Mouse (Mus musculus): ENCODE measurements around the gene Ccdc134. TPM values are rescaled to one million over a fixed set of nuclear protein-coding genes. Genes with fewer than 3 reads are reported as not detected.

The Ccdc134 gene
- 28.8 and 31.7 TPM in 2 replicates for total RNA-seq (2012; rRNA removed)

DNA sequence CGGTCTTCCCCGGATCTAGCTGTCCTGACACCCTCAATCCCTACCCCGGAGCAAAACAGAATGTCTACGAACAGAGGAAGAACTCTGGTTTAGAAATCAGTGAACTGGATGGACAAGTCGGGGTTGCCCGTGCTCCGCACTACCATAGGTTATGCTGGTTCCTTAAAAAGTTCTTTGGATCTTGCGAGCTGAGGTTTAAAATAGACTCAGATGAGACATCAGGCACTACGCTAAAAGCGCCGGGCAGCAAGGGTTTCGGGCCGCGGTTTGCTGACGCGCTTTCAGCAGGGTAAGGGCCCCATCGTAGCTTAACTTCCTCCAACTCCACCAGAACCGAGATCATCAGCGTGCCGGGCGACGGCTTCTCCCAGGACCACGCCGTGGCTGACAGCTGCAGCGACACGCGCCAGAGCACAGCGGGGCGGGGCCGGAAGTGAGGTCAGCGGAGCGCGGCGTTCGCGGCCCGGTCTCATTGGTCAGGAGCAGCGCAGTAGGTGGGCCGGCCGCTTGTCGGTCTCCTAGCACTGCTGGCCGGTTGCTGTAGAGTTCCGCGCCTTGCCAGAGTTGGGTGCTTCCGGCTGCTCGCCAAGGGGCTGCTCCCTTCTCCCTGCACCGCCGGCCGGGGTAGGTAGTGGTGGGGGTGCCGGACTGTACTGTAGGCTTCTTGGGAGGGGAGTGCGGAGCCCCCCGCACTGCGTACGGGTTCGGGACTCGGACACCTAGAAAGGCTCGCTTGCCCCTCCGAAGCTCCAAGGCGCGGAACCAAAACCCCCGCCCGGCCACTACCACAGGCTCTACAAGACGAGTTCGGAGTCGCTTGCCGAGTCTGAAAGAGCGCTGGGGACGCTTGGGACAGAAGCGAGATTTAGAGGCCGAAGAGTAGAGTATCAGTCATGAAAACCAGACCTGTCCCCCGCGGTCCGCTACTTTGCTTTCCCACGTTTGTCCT is at the start of gene Ccdc134:
TSS of gene Ccdc134 (plus strand) at position 497 of the 949 bp plus-strand sequence.
- Histone ChIP-seq H3K4me1 (ENCODE audit: control insufficient read depth in 2 of 2, insufficient read depth in 2 of 2, low read length in 2 of 2, poor library complexity in 1 of 2) (no peaks in the 10 kb centered on the region; a peak in 1 of 4 replicates), H3K9ac (ENCODE audit: insufficient read depth, low read depth, low read length, poor library complexity, severe bottlenecking) (peak within 1 kb of the TSS; percentile 76), H3K36me3 (ENCODE audit: control insufficient read depth, insufficient read depth, low read length, poor library complexity, severe bottlenecking) (peaks cover 6% of the 10 kb centered on the region; the same call in 1 of the 2 replicates), H3K4me3 (ENCODE audit: insufficient read depth in 1 of 2, low read depth in 1 of 2, low read length in 2 of 2, poor library complexity in 1 of 2, severe bottlenecking in 1 of 2) (peak within 1 kb of the TSS; percentile 76 to 97), H3K27ac (ENCODE audit: insufficient read depth, low read depth, low read length, poor library complexity, severe bottlenecking) (no peak within 1 kb of the TSS), H3K9me3 (ENCODE audit: control insufficient read depth, insufficient read depth, low read depth, low read length) (no peaks in the 10 kb centered on the region)
- TF ChIP-seq HCFC1 (IDR thresholded peaks at IDR 0.05; ENCODE audit: borderline replicate concordance, insufficient read depth, low read length) (peak; percentile 22; the same call in 1 of the 2 replicates), MAFK (IDR thresholded peaks at IDR 0.05; ENCODE audit: insufficient read depth, low read depth, low read length) (no peak)
- in situ Hi-C loops (cut with MboI; ENCODE audit: low sequenced_read_pairs in 2 of 2, unreplicated experiment in 2 of 2) = no loop called here
- DNase-seq (ENCODE audit: low read depth, low spot score) = peak; percentile 87

DNA sequence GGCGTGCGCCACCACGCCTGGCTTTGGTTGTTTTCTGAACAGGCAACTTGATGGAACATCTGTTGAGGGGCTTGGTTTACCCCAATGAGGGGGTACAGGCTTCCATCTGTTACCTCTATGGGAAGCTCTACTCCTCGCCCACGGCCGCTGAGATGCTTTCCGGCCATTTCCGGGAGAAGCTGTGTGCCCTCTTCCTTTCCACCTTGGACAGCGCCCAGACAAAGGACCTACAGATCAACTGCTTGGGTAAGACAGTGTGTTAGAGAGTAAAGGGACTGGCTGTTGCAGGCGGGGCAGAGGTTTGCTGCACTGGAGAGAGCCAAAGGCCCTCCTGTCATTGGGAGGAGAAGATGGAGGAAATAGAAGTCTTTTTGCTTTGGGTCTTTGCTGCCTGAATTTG is 47.8 kb upstream of the Ccdc134 start:
- Histone ChIP-seq H3K9me3 (ENCODE audit: control insufficient read depth, insufficient read depth, low read depth, low read length) (no peaks in the 10 kb centered on the region; the same call in 1 of the 2 replicates), H3K4me1 (ENCODE audit: control insufficient read depth in 2 of 2, insufficient read depth in 2 of 2, low read length in 2 of 2, poor library complexity in 1 of 2) (no peaks in the 10 kb centered on the region; a peak in 1 of 4 replicates), H3K4me3 (ENCODE audit: insufficient read depth in 1 of 2, low read depth in 1 of 2, low read length in 2 of 2, poor library complexity in 1 of 2, severe bottlenecking in 1 of 2) (no peak overlapping the region), H3K36me3 (ENCODE audit: control insufficient read depth, insufficient read depth, low read length, poor library complexity, severe bottlenecking) (no peaks in the 10 kb centered on the region), H3K9ac (ENCODE audit: insufficient read depth, low read depth, low read length, poor library complexity, severe bottlenecking) (no peak overlapping the region), H3K27ac (ENCODE audit: insufficient read depth, low read depth, low read length, poor library complexity, severe bottlenecking) (no peak overlapping the region)
- DNase-seq (ENCODE audit: low read depth, low spot score) = peak; percentile 56
- in situ Hi-C loops (cut with MboI; ENCODE audit: low sequenced_read_pairs in 2 of 2, unreplicated experiment in 2 of 2) = no loop called here
- TF ChIP-seq CHD2 (IDR thresholded peaks at IDR 0.05; ENCODE audit: low read depth, low read length) = no peak
- TF ChIP-seq ZC3H11A (IDR thresholded peaks at IDR 0.05; ENCODE audit: borderline replicate concordance, low read depth, low read length) = no peak
- TF ChIP-seq ZNF384 (IDR thresholded peaks at IDR 0.05; ENCODE audit: low read depth, low read length) = no peak
- no peak for TF ChIP-seq MAFK (IDR thresholded peaks at IDR 0.05; ENCODE audit: insufficient read depth, low read depth, low read length)
- no peak for TF ChIP-seq HCFC1 (IDR thresholded peaks at IDR 0.05; ENCODE audit: borderline replicate concordance, insufficient read depth, low read length)

DNA sequence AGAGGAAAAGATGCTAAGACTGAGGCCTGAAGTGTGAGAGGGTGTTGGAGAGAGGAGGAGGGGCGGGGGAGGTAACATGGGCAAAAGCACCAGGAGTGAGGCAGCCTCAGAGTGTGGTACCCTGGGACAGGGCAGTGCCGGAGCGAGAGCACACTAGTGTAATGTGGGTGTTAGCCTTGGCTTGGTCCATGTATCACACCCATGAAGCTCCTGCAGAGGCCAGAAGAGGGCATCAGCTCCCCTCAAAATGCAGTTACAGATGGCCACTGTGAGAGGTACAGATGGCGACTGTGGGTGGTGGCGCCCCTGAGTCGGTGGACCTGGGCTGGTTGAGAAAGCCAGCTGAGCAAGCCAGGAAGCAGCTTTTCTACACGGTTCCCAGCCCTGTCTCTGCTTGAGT is 46.6 kb upstream of the Ccdc134 start:
- Histone ChIP-seq H3K9ac (ENCODE audit: insufficient read depth, low read depth, low read length, poor library complexity, severe bottlenecking) (no peak overlapping the region), H3K27ac (ENCODE audit: insufficient read depth, low read depth, low read length, poor library complexity, severe bottlenecking) (no peak overlapping the region), H3K36me3 (ENCODE audit: control insufficient read depth, insufficient read depth, low read length, poor library complexity, severe bottlenecking) (no peaks in the 10 kb centered on the region), H3K9me3 (ENCODE audit: control insufficient read depth, insufficient read depth, low read depth, low read length) (no peaks in the 10 kb centered on the region; the same call in 1 of the 2 replicates), H3K4me3 (ENCODE audit: insufficient read depth in 1 of 2, low read depth in 1 of 2, low read length in 2 of 2, poor library complexity in 1 of 2, severe bottlenecking in 1 of 2) (no peak overlapping the region), H3K4me1 (ENCODE audit: control insufficient read depth in 2 of 2, insufficient read depth in 2 of 2, low read length in 2 of 2, poor library complexity in 1 of 2) (no peaks in the 10 kb centered on the region; a peak in 1 of 4 replicates)
- in situ Hi-C loops (cut with MboI; ENCODE audit: low sequenced_read_pairs in 2 of 2, unreplicated experiment in 2 of 2) = no loop called here
- no peak for DNase-seq (ENCODE audit: low read depth, low spot score)
- TF ChIP-seq ZC3H11A (IDR thresholded peaks at IDR 0.05; ENCODE audit: borderline replicate concordance, low read depth, low read length) = no peak
- no peak for TF ChIP-seq MAFK (IDR thresholded peaks at IDR 0.05; ENCODE audit: insufficient read depth, low read depth, low read length)
- TF ChIP-seq HCFC1 (IDR thresholded peaks at IDR 0.05; ENCODE audit: borderline replicate concordance, insufficient read depth, low read length) = no peak

DNA sequence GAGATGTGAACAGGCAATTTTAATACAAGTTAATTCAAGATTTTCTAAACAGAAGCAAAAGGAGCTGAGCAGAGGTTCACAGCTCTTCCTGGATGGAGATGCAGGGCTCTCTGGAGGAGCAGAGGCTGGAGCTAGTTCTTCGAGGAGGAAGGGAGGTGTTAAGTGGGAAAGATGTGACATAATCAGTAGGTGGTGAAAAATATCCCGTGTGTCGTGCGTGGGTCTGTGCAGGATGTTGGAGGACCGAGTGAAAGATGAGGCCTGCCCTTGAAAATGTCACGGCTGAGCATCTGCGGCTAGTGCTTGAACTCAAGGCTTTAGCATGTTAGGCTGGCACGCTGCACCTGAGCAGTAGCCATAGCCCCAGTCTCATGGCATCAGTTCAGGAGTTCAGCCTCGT is 42.1 kb upstream of the Ccdc134 start:
- no peaks in the 10 kb centered on the region for H3K36me3 ChIP-seq (ENCODE audit: control insufficient read depth, insufficient read depth, low read length, poor library complexity, severe bottlenecking)
- H3K9ac ChIP-seq (ENCODE audit: insufficient read depth, low read depth, low read length, poor library complexity, severe bottlenecking) = no peak overlapping the region
- in situ Hi-C loops (cut with MboI; ENCODE audit: low sequenced_read_pairs in 2 of 2, unreplicated experiment in 2 of 2) = no loop called here
- H3K9me3 ChIP-seq (ENCODE audit: control insufficient read depth, insufficient read depth, low read depth, low read length) = no peaks in the 10 kb centered on the region; the same call in 1 of the 2 replicates
- H3K27ac ChIP-seq (ENCODE audit: insufficient read depth, low read depth, low read length, poor library complexity, severe bottlenecking) = no peak overlapping the region
- no peaks in the 10 kb centered on the region; a peak in 1 of 4 replicates for H3K4me1 ChIP-seq (ENCODE audit: control insufficient read depth in 2 of 2, insufficient read depth in 2 of 2, low read length in 2 of 2, poor library complexity in 1 of 2)
- H3K4me3 ChIP-seq (ENCODE audit: insufficient read depth in 1 of 2, low read depth in 1 of 2, low read length in 2 of 2, poor library complexity in 1 of 2, severe bottlenecking in 1 of 2) = no peak overlapping the region
- no peak for DNase-seq (ENCODE audit: low read depth, low spot score)
- TF ChIP-seq HCFC1 (IDR thresholded peaks at IDR 0.05; ENCODE audit: borderline replicate concordance, insufficient read depth, low read length) = no peak
- no peak for TF ChIP-seq ZC3H11A (IDR thresholded peaks at IDR 0.05; ENCODE audit: borderline replicate concordance, low read depth, low read length)
- TF ChIP-seq ZNF384 (IDR thresholded peaks at IDR 0.05; ENCODE audit: low read depth, low read length) = no peak
- TF ChIP-seq CHD2 (IDR thresholded peaks at IDR 0.05; ENCODE audit: low read depth, low read length) = no peak

All from ES-E14 (cell line).